Mouse (Mus musculus) urinary bladder, postnatal 36 days (tissue): ENCODE data around the gene Prss53.
A peak's percentile ranks its signal among the peaks of the same experiment; 100 is the strongest.

Experiments used
- DNase-seq, 2 experiments: peaks; one replicate each; pipeline ENCODE4 v3.0.0; 2022; ENCODE audit warnings: low spot score in 2 of 2, mixed read lengths in 1 of 2

Gene Prss53

DNA sequence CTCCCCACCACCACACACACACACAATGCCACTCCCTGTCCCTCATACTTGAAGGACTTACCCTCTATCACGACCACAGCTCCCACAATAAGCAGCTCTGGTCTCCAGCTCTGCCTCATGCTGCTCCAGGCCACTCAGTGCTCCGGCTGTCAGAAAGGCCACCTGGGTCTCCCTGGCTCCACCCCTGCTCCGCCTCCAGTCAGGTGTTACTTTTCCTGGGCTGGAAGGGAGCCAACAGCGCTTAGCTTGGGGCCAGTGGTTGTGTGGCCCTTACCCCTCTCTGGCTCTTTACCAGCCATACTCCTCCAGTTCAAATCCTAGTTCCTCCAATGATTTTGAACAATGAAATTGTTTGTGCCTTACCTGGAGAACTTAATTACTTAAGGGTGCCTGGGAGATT, at the start of gene Prss53:
Gene Prss53 (minus strand): TSS at position 173 of the 400 bp plus-strand sequence.
- no peak for DNase-seq

DNA sequence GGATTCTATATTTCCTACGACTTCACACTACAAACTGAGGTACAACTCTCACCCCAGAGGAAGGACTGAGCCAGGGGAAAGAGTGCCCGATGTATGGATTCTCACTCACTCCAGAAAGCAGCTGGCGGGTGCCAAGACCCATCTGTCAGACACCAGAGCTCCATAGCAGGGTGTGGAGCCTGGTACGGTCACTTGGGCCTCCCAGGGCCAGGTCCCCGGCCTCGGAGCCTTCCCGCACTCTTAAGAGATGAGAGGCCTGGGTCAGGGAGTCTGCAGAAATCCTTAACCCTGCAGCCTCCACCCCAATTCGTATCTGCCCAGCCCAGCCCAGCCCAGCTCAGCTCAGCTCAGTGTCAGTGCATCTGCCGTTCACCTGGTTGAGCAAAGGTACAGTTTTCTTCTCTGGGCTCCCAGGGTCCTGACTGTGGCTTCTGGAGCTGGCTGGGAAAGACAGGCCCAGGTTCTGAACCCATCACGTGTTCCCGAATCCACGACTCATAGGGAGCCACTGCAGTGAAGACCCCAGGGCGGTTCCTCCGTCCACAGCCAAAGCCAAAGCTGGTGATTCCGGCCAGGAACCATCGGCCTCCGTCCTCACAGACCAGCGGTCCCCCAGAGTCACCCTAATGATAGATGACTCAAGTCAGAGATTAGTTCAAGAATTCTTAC, 45.6 kb upstream of the Prss53 start:
- no peak for DNase-seq

DNA sequence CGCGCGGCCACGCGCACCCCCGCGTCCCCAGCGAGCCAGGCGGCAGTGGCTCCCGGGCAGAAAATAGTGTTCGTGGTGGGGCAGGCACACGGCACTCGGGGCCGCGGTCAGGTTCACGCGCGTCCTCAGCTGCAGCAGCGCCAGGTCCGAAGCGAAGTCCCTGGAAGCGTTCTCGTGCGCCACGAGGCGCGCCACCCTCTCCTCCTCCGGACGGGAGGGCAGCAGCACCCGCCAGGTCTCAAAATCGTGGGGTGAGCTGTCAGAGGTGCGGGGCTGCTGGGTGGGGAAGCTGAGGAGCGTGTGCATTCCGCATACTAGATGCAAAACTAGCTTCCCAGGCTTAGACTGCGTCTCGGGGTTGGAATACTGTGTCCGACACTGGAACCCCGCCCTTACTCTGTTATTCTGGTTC, 45.0 kb upstream of the Prss53 start:
- no peak for DNase-seq

DNA sequence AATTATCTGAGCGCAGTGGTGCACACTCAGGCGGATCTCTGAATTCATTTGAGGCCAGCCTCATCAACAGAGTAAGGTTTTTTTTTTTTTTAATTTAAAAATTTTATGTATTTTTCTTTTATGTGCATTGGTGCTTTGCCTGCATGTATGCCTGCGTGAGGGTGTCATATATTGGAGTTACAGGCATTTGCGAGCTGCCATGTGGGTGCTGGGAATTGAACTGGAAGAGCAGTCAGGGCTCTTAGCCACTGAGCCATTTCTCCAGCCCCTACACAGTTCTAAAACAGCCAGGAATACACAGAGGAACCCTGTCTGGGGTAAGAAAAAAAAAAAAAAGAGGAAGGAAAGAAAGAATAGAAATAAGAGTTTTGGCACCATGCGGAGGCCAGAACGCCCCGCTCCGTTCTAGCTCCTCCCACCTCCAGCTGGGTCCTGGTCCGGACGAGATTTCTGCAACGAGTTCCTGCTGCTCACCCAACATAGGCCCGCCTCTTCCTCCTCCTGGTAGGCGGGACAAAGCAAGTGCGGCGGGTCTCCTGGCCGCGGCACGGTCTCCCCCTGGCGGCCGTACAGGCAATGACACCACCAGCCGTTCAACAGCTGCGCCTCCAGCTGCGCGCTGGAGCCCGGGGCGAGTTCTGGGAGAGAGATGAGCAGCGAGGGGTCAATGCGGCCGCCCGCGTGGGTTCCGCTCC, 44.4 kb upstream of the Prss53 start:
- DNase-seq: peak; percentile 92 to 96

DNA sequence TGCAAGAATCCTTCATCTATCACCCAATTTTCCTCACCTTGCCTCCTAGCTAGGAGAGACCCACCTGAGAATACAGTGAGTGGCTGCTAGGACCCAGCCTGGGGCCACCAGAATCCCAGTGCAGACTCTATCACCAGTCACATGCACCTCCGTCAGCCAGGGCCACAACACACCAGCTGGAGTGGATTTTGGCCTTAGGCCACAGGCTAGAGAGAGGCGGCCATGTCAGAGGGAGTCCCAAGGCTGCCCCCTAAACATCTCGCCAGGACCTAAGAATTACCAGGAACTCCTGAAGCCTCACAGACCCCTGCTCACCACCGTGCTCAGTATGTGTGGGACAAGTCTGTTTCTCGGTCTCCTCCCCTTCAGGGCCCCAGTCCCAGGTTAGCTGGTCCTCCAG, 43.3 kb upstream of the Prss53 start:
- no peak for DNase-seq

DNA sequence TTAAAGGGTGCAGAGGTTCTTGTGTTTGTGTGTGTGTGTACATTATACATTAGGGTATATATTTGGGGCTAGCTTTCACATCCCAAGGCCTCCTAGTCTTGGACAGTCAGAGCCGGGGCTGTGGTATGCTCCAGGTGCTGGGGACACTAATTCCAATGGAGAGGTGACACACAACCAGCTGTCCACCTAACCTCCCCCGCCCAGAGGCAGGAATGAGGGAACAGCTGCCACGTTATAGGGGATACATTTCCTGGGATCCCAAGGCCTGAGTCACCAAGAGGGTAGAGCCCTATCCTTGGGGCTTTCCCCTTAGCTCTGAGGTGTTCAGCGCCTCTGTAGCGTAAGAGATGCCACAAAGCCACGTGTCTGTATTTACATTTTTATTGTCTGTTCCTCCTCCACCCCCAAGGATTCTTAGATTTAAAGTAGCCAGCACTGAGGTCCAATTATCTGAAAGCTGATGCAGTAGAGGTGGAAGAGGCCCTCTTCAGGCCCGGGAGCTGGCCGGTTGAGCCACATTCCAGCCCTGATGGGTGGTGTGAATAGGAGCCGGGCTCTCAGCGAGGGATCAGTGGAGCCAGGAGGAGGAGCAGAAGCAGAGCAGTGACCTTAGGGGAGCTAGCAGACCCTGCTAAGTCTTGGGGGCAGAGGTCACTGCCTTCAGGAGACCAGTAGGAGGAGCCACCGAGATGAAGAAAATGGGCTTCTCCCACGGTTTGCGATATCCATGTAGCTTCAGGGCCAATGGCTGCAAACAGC, 41.7 kb upstream of the Prss53 start:
- peak in 1 of 2 experiments; percentile 55 for DNase-seq

DNA sequence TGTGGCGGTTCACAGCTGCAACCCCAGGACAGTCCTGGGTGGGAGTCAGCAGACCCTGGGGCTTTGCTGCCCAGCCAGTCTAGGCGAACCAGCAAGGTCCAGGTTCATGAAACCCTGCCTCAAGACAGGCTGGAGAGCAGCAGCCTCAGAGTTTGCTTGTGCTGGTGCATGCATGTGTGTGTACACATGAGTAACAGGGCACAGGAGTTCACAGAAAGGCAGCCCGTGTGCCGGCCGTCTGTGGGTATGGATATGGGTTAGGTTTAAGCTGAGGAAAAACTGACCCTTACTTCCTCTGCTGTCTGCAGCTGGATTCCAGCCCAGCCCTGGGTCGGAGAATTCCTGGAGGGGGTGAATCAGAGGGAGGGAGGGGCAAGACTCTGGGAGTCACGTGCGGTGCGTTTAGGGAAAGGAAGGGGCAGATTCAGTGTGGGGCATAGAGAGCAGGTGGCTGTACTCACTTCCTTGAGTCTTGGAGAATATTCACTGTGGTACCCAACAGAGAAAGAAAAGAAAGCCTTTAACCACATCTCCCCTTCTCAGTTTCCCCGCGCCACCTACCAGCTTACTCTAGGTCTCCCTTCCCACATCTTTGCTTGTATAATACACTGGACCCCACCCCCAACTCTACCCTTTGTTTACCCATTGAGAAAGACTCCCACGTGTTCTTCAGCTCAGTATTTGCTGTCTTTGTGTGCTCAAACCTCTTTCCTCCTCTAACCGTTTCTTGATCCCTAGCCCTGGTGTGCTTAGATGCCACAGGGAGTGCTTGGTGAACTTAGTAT, 40.8 kb upstream of the Prss53 start:
- peak in 1 of 2 experiments; percentile 63 for DNase-seq

DNA sequence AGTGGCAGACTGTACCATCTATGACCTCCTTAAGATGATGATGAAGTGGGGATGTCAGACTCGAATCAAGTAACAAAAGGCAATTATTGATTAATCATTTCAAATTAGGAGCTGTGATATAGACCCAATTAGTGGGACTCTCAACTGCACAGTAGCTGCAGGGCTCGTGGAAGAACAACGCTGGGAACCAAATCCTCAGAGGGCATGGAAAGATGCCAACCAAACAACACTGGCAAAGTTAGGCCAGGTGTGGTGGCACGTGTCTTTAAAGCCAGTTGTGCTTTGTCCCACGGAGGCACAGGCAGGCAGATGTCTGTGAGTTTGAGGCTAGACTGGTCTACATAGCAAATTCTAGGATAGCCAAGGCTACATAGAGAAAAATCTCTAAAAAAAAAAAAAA, 39.9 kb upstream of the Prss53 start:
- DNase-seq: no peak

DNA sequence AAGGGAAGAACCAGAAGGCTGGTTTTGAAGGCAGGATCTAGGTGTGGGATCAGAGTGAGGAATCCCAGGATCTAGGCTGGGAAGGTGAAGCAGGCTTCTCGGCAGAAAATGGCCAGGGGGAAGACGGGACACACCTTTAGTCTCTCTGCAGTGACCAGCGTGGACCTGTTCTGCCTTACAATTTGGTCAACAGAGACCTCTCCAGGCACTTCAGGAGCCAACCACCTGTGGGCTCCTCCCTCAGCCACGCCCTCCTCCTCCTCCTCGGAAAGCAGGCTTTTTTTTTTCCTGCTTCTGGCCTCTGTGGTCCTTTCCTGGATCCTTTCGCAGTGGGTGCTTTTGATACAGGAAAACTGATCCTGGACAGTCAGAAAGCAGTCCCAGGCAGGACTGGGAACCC, 39.2 kb upstream of the Prss53 start, which contains the start of gene Prss8:
Gene Prss8 (minus strand): TSS at position 182 of the 400 bp plus-strand sequence.
- DNase-seq: peak; percentile 69 to 77

DNA sequence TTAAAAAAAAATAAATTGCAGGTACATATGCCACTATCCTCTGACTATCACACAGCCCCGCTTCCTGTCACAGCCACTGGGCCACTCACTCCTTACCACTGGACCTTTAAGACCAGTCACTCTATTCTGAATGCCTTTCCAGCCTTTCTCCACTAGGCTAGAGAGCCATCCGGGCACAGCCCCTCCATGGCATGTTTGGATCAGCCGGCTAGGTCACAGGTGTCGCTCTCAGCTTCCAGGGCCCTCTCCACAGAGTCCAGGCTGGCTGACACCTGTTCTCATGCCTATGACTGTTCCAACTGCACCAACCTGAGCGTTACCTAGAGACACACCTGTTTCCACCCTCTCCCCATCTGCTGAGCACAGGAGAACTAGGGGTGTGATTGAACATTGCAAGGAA, 37.8 kb upstream of the Prss53 start:
- DNase-seq: no peak

DNA sequence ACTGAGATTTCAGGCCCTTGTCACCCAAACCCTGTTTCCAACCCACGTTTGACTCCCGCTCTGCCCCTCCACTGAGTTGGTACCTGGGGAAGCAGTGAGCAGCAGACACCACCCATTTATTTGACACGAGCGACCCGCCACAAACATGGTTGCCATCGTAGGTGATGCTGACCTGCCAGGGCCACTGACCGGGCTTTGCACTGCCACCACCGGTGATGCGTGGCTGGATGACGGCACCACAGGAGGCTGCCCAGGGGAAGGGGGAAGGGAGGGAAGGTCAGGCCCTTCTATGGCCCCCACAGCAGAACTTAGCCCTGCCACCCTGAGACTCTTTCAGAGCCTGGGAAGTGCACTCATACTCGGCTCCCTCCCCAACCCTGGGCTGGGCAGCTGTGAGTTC, 37.0 kb upstream of the Prss53 start:
- no peak for DNase-seq

DNA sequence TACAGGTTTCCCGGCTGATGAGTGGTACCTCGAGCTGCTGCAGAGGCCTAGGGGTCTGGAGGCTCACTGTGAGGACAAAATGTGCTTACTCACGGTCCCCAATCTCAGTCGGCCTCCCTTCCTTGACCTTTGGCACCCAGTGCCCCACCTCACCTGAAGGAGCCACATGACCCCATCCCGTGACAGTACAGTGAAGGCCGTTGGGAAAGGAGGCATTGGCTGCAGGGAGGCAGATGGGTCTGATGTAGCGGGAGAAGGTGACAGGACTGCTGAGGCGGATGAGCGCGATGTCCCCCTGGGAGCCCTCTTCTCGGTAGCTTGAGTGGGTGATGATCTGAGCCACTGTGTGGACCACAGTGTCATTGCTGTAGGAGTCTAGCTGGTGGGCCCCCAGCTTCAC, 36.1 kb upstream of the Prss53 start:
- DNase-seq: no peak

DNA sequence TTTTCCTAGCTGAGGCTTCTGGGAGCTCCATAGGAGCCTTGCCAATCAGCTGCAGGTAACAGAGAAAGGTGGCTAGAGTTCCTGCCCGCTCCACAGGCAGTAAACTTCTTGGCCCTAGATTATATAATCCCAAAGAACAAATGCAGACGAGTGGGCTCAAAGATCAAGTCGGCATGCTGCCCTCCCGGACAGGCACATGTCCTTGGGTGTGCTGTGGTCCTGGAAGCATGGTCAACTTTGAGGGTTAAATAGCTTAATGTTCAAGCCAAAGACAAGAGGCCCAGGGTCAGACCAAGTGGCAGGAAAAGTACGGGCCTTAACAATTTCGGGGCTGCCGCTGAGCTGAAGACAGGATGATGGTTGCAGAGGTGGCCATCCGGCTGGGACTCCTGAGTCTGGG, 35.3 kb upstream of the Prss53 start:
- DNase-seq: no peak

DNA sequence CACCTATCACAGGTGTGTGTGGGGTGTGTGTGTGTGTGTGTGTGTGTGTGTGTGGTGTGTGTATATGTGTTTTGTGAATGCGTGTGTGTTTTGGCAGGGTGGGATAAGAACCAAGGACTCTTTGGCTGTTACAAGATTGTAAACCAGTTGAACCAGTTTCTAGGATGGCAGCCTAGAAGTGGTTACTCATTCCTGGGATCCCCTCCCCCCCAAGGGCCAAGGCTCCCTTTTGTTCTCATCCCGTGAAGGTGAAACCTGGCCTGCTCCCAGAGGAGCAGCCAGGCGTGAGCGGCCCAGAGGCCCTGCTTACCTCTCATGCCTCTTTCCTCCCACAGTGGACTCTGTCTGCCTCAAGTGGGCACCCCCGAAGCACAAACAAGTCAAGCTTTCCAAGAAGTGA, 34.5 kb upstream of the Prss53 start:
- DNase-seq: no peak

DNA sequence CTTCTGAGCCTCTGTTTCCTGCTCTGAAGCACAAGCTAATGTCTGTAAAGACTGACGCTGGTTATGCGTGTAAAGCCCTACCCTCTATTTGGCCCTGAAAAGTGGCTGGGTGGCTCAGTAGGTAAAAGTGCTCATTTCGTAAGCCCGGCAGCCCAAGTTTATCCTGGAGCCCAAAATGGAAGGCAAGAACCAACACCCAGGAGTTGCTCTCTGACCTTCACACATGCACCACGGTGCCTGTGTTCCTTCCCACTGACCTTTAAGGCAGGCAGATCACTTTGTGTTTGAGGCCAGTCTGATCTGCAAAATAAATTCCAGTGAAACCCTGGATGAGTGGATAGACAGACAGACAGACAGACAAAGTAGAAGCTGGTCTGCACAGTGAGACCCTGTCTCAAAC, 32.9 kb upstream of the Prss53 start:
- no peak for DNase-seq

DNA sequence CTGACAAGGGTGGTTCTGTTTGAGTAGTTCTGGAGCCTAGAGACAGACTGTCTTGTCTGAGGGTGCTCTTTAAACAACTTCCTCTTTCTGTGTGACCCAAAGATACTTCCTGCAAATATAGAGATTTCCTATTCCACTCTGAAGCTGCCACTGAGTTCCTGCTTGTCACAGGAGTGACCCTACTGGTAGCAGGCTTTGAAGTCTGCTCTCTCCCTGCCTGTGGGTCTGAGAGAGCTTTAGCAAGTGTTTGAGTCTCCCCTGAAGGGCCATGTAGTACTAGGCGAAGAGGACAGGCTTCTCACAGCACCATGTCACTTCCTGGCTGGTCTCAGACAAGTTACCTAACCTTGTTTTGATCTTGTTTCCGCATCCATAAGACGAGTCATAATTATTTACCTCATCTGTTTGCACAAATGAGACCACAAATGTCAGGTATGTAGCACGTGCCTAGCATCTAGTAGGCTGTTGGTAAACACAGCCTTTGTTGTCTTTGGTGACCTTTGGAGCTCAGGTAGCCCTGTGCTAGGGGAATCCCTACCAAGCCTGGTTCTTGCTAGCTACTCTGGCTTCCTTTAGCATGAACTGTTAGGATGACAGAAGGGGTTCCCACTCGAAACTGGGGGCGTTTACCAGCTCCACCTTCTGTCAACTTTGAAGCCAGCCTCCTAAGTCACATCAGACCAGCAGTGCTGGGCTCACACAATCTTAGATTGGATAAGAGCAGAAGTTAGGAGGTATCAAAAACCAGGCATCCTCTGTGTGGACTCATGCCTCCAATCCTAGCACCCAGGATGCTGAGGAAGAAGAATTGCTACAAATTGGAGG, 31.9 kb upstream of the Prss53 start:
- no peak for DNase-seq

DNA sequence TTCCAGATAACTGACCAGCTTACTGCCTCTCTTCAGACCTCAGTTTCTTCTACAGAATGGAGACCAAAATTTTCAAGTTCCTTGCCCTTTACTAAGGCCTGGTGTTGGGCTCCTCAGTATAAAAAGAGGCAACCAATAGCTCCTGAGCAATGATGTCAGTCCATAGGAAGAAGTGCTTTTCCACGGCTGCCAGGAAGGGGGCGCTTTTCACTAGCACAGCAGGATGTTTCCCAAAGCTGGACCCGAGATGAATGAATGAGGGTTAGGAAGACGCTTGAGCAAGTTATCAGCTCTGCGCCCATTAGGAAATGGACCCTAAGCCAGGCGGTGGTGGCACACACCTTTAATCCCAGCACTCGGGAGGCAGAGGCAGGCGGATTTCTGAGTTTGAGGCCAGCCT, 30.7 kb upstream of the Prss53 start:
- DNase-seq: no peak

DNA sequence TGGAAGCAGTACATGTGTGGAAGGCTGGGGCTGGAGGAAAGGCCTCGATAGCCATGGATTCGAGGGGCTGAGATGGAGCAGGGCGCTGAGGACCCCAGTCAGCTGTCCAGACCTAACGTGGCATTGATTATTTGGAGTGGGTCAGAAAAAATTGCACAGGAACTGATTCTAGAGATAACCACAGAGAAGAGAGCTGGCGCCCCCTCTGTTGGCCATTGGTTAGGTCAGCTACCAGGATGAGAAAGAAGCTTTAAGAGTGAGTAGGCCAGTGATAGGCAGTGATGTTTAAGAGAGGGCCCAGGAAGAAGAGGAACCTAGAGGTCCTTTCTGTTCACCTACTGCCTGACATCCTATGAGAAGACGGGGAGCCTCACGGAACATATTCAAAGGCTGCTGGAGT, 28.5 kb upstream of the Prss53 start:
- no peak for DNase-seq

DNA sequence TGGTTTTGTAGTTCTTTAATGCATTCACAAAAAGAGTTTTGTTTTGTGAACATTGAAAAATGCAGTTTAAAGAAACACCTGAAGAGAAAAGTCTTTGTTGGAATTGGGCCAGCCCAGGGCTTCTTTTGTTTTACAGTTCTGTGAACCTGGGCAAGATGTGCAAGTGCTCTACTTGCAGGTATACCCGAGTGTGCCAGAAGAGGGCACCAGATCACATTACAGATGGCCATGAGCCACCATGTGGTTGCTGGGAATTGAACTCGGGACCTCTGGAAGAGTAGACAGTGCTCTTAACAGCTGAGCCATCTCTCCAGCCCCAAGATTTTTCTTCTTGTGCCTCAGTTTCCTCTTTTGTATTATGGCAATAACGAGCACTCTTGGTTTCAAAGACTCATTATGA, 27.4 kb upstream of the Prss53 start:
- DNase-seq: no peak

DNA sequence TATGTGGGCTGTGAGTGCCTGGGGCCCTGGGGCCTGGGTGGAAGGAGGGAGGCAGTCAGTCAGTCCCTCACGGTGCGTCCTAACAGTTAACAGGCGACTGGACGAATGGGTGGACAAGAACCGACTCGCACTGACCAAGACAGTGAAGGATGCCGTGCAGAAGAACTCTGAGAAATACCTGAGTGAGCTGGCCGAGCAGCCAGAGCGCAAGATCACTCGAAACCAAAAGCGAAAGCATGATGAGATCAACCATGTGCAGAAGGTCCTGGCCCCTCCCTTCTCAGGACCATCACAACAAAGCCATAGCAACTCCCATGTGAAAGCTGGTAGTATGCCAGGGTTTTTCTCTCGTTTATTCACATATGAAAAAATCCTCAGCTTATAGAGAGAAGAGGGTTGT, 24.5 kb upstream of the Prss53 start:
- DNase-seq: no peak

DNA sequence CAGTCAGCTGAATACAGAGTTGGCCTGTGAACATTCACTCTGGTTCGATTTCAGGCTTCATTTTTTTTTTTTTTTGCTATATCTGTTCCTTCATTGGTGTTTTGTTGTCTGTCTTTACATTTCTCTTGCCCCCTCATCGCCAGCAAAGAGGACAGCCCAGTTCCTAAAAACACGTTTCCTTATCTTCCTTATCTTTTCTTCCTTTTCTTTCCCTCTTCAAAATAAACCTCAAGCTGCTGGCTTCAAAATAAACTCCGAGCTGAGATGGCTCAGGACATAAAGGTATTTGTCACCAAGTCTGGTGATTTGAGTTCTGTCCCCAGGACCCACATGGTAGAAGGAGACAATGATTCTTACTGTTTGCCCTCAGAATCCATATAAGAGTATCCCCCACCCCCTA, 22.2 kb upstream of the Prss53 start:
- no peak for DNase-seq
